Mouse (Mus musculus) megakaryocyte, embryonic 14.5 days (primary cell): ENCODE measurements at regions not wholly inside any gene's neighbourhood (a gene's known extent, or its start where the extent isn't known, plus 50 kb on each side); places are given as distances from the start of the nearest gene placed in this dataset.

Source experiments
- FLI1 ChIP-seq: IDR thresholded peaks from 2 replicates; pipeline ENCODE4 v1.6.1; 2012; ENCODE audit warnings: low read length, inconsistent platforms, mixed read lengths
- GATA1 ChIP-seq: IDR thresholded peaks from 3 replicates; pipeline ENCODE4 v1.6.1; 2012; ENCODE audit warnings: mixed read lengths, low read length, inconsistent platforms, borderline replicate concordance

DNA sequence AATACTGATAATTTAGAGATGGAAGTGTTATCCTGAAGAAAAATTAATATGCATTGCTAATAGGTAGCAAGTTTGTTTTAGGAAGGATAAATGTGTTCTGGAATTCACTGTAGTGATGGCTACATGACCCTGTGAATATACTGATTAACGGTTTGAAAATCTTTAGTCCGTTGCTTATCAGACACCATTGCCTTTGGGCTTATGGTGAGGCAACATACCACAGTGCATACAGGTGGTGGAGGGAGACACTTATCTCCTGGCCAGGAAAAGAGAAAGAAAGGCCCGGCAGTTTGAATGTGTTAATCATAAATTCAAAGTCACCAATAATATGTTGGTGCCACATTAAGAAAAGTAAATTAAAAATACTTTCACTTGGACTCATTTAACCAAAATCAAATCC lies 57.4 kb upstream of the Eps8l3 start:
- no peak for TF ChIP-seq GATA1
- TF ChIP-seq FLI1 = no peak
